In genomic region chr12:111675797-111676580, GRCm38 (mm10) we compare ENCODE assay signal across 16 mouse cellular contexts. TPM values are rescaled to one million over a fixed set of nuclear protein-coding genes. Genes with fewer than 3 reads are reported as not detected.
DNase-seq lines count a peak whose midpoint lies in the region; ATAC-seq and TF ChIP-seq lines count a peak whose summit lies in the region.
"Had no signal": no experiment of that assay in that cellular context is flagged by ENCODE, and none has a peak within 500 bp of the region (broad histone marks: within the 10 kb centered on the region; RNA-seq: fewer than 3 reads in every experiment).

No protein-coding gene starts in this region.

- TF ChIP-seq POLR2A in heart, adult 2 months (IDR thresholded peaks at IDR 0.05; ENCODE audit: insufficient read depth, low read depth, low read length), result no peak
- TF ChIP-seq POLR2A in bone marrow macrophage, adult 2 months (IDR thresholded peaks at IDR 0.05; ENCODE audit: borderline replicate concordance, low read depth, low read length), result no peak
- no peak; the same call in 1 of the 2 replicates for TF ChIP-seq POLR2A in small intestine, adult 2 months (IDR thresholded peaks at IDR 0.05; ENCODE audit: low read depth, low read length)

- H3K9me3 ChIP-seq in heart, embryonic 10.5 days, result no peaks in the 10 kb centered on the region
- no peaks in the 10 kb centered on the region for H3K9me3 ChIP-seq in midbrain, embryonic 14.5 days (ENCODE audit: control insufficient read depth, low read length)
- H3K9me3 ChIP-seq in midbrain, embryonic 16.5 days (replicated peaks; ENCODE audit: control insufficient read depth, low read length, poor library complexity, severe bottlenecking), result no peaks in the 10 kb centered on the region
- H3K9me3 ChIP-seq: forebrain, embryonic 15.5 days had no signal

- peak overlapping the region; percentile 96 for H3K27ac ChIP-seq in heart, embryonic 10.5 days
- no peak overlapping the region for H3K27ac ChIP-seq in heart, adult 2 months
- 0 out of 2 replicates have a peak overlapping the region, but pooled peaks have one; percentile 8 for H3K27ac ChIP-seq in midbrain, embryonic 14.5 days (replicated peaks; ENCODE audit: low read depth, low read length)
- H3K27ac ChIP-seq in midbrain, embryonic 16.5 days (ENCODE audit: low read length), result no peak overlapping the region
- peak overlapping the region; percentile 98 for H3K27ac ChIP-seq in bone marrow macrophage, adult 2 months (ENCODE audit: insufficient read depth, low read depth, low read length)
- H3K27ac ChIP-seq in small intestine, adult 2 months (ENCODE audit: insufficient read depth, low read depth, low read length), result peak overlapping the region; percentile 97
- H3K27ac ChIP-seq: forebrain, embryonic 15.5 days had no signal

- H3K4me3 ChIP-seq in heart, embryonic 10.5 days, result no peak overlapping the region
- no peak overlapping the region for H3K4me3 ChIP-seq in heart, adult 2 months
- no peak overlapping the region for H3K4me3 ChIP-seq in midbrain, embryonic 14.5 days (replicated peaks; ENCODE audit: low read depth, low read length)
- H3K4me3 ChIP-seq in midbrain, embryonic 16.5 days (ENCODE audit: low read depth, low read length), result no peak overlapping the region
- H3K4me3 ChIP-seq in bone marrow macrophage, adult 2 months (ENCODE audit: insufficient read depth, low read length), result peak overlapping the region; percentile 27; the same call in 1 of the 2 replicates
- H3K4me3 ChIP-seq in small intestine, adult 2 months (ENCODE audit: low read depth, low read length), result no peak overlapping the region
- H3K4me3 ChIP-seq: erythroblast, embryonic 14.5 days; forebrain, embryonic 15.5 days had no signal

- TF ChIP-seq EP300 in heart, adult 2 months (IDR thresholded peaks at IDR 0.05; ENCODE audit: insufficient read depth, low read depth, low read length), result no peak

- H3K27me3 ChIP-seq in heart, embryonic 10.5 days (ENCODE audit: insufficient read depth, poor library complexity, severe bottlenecking), result peaks cover 29% of the 10 kb centered on the region
- H3K27me3 ChIP-seq in heart, adult 2 months (ENCODE audit: control insufficient read depth, insufficient read depth, low read length), result no peaks in the 10 kb centered on the region
- H3K27me3 ChIP-seq in midbrain, embryonic 14.5 days (ENCODE audit: control insufficient read depth, insufficient read depth, low read length), result no peaks in the 10 kb centered on the region; the same call in 1 of the 2 replicates
- no peaks in the 10 kb centered on the region for H3K27me3 ChIP-seq in midbrain, embryonic 16.5 days (ENCODE audit: control insufficient read depth, insufficient read depth, low read depth, low read length)
- H3K27me3 ChIP-seq in small intestine, adult 2 months (ENCODE audit: control insufficient read depth, insufficient read depth, low read length), result no peaks in the 10 kb centered on the region
- H3K27me3 ChIP-seq: forebrain, embryonic 15.5 days had no signal

- no peak overlapping the region for H3K9ac ChIP-seq in heart, adult 2 months (ENCODE audit: low read depth, low read length)
- H3K9ac ChIP-seq in midbrain, embryonic 14.5 days (replicated peaks; ENCODE audit: low read length), result no peak overlapping the region
- H3K9ac ChIP-seq in midbrain, embryonic 16.5 days (ENCODE audit: low read depth, low read length), result no peak overlapping the region
- H3K9ac ChIP-seq: forebrain, embryonic 15.5 days had no signal

- no peaks in the 10 kb centered on the region for H3K79me2 ChIP-seq in heart, adult 2 months (replicated peaks; ENCODE audit: control insufficient read depth, insufficient read depth, low read length)

- TF ChIP-seq CTCF in heart, adult 2 months (IDR thresholded peaks at IDR 0.05), result no peak
- TF ChIP-seq CTCF in bone marrow macrophage, adult 2 months (IDR thresholded peaks at IDR 0.05; ENCODE audit: low read depth, low read length), result no peak
- TF ChIP-seq CTCF in small intestine, adult 2 months (IDR thresholded peaks at IDR 0.05; ENCODE audit: extremely low read depth, insufficient read length, insufficient replicate concordance, low read depth, low read length), result no peak

- H3K36me3 ChIP-seq in heart, embryonic 10.5 days, result peaks cover 12% of the 10 kb centered on the region
- peaks cover 4% of the 10 kb centered on the region; the same call in 1 of the 2 replicates for H3K36me3 ChIP-seq in heart, adult 2 months (ENCODE audit: control insufficient read depth, insufficient read depth, low read length)
- H3K36me3 ChIP-seq in midbrain, embryonic 14.5 days (ENCODE audit: control insufficient read depth, insufficient read depth, low read length), result 0 out of 2 replicates have a peak, but pooled peaks cover 3% of the 10 kb centered on the region
- H3K36me3 ChIP-seq in midbrain, embryonic 16.5 days (ENCODE audit: control insufficient read depth, insufficient read depth, low read length), result no peaks in the 10 kb centered on the region
- peaks cover 4% of the 10 kb centered on the region; the same call in 1 of the 2 replicates for H3K36me3 ChIP-seq in small intestine, adult 2 months (ENCODE audit: control insufficient read depth, insufficient read depth, low read length)
- H3K36me3 ChIP-seq: forebrain, embryonic 15.5 days had no signal

- intact Hi-C loops in heart, adult 2 months (cut with DNase I), result no loop called here

- peaks cover 75% of the 10 kb centered on the region for H3K4me1 ChIP-seq in heart, embryonic 10.5 days
- H3K4me1 ChIP-seq in heart, adult 2 months (ENCODE audit: control insufficient read depth, insufficient read depth, low read length), result peaks cover 13% of the 10 kb centered on the region
- peaks cover 21% of the 10 kb centered on the region for H3K4me1 ChIP-seq in midbrain, embryonic 14.5 days (ENCODE audit: control insufficient read depth, insufficient read depth, low read length)
- H3K4me1 ChIP-seq in midbrain, embryonic 16.5 days (ENCODE audit: control insufficient read depth, insufficient read depth, low read length), result peaks cover 21% of the 10 kb centered on the region
- peaks cover 45% of the 10 kb centered on the region for H3K4me1 ChIP-seq in bone marrow macrophage, adult 2 months (ENCODE audit: control insufficient read depth, insufficient read depth, low read length)
- peaks cover 39% of the 10 kb centered on the region for H3K4me1 ChIP-seq in small intestine, adult 2 months (ENCODE audit: control insufficient read depth, insufficient read depth, insufficient read length, low read length)

- WGBS in heart, embryonic 10.5 days, result 79% methylated on average over 6 of the region's 6 CpGs
- WGBS in heart, adult 2 months, result 91% methylated on average over 6 of the region's 6 CpGs
- WGBS in midbrain, embryonic 14.5 days, result 90% methylated on average over 6 of the region's 6 CpGs
- WGBS in midbrain, embryonic 16.5 days, result 84% methylated on average over 6 of the region's 6 CpGs
- WGBS in small intestine, adult 2 months, result 23% methylated on average over 6 of the region's 6 CpGs

- no peak overlapping the region for H3K4me2 ChIP-seq in midbrain, embryonic 14.5 days (ENCODE audit: low read length)
- H3K4me2 ChIP-seq in midbrain, embryonic 16.5 days (ENCODE audit: low read length), result no peak overlapping the region
- H3K4me2 ChIP-seq: forebrain, embryonic 15.5 days had no signal

- DNase-seq in heart, embryonic 10.5 days (ENCODE audit: low spot score), result no peak
- DNase-seq in heart, adult 2 months, result no peak
- no peak for DNase-seq in midbrain, embryonic 14.5 days
- no peak for DNase-seq in urinary bladder, postnatal 25 days (ENCODE audit: low spot score)
- DNase-seq in layer of hippocampus, adult 11-12 months (ENCODE audit: low spot score), result no peak
- DNase-seq: adrenal gland, adult 8-10 months; cerebellum, postnatal 25 days; heart, adult 18-20 months; liver; thymus, adult 18-20 months had no signal

- ATAC-seq in midbrain, embryonic 14.5 days (ENCODE audit: low FRiP score, low TSS enrichment), result no peak
- ATAC-seq in midbrain, embryonic 16.5 days, result no peak
- ATAC-seq: forebrain, embryonic 15.5 days; inflammation-experienced regulatory T-cells, adult 6 months had no signal

RNA-seq across cellular contexts. Expression of gene Trmt61a, which starts 1.9 kb away (rescaled TPM):
- 12.7 and 18.9 TPM in 2 replicates for polyA plus RNA-seq in heart, embryonic 10.5 days (2016; fragmentation: Nextera tagmentation; extraction: Ambion mirVana)
- total RNA-seq in heart, adult 2 months (2021), result 1 to 10 TPM; 4.5 to 5.4 TPM
- polyA plus RNA-seq in heart, adult 2 months (2012; rRNA removed), result 7.6 and 11.8 TPM in 2 replicates
- 7.0 and 8.0 TPM in 2 replicates for polyA plus RNA-seq in midbrain, embryonic 14.5 days (2014; fragmentation: Nextera tagmentation; extraction: Ambion mirVana)
- polyA plus RNA-seq in midbrain, embryonic 16.5 days (2015; fragmentation: Nextera tagmentation; extraction: Ambion mirVana), result 9.8 and 10.4 TPM in 2 replicates
- 1.2 and 2.4 TPM in 2 replicates for polyA plus RNA-seq in bone marrow macrophage, adult 2 months (2012; ENCODE audit: insufficient read depth, insufficient read length, missing spikeins)
- polyA plus RNA-seq in small intestine, adult 2 months (2012; rRNA removed), result 24.9 and 33.6 TPM in 2 replicates

RNA-seq across cellular contexts. Expression of gene Ckb, which starts 3.9 kb away (rescaled TPM):
- 408 and 575 TPM in 2 replicates for polyA plus RNA-seq in heart, embryonic 10.5 days (2016; fragmentation: Nextera tagmentation; extraction: Ambion mirVana)
- total RNA-seq in heart, adult 2 months (2021), result 10 to 100 TPM; 65.3 to 81.4 TPM
- 115 and 120 TPM in 2 replicates for polyA plus RNA-seq in heart, adult 2 months (2012; rRNA removed)
- 1,414 and 1,526 TPM in 2 replicates for polyA plus RNA-seq in midbrain, embryonic 14.5 days (2014; fragmentation: Nextera tagmentation; extraction: Ambion mirVana)
- 1,397 and 1,482 TPM in 2 replicates for polyA plus RNA-seq in midbrain, embryonic 16.5 days (2015; fragmentation: Nextera tagmentation; extraction: Ambion mirVana)
- 388 and 396 TPM in 2 replicates for polyA plus RNA-seq in bone marrow macrophage, adult 2 months (2012; ENCODE audit: insufficient read depth, insufficient read length, missing spikeins)
- polyA plus RNA-seq in small intestine, adult 2 months (2012; rRNA removed), result 599 and 1,328 TPM in 2 replicates

RNA-seq across cellular contexts. Expression of gene Bag5, which starts 37.1 kb away (rescaled TPM):
- 43.7 and 47.7 TPM in 2 replicates for polyA plus RNA-seq in heart, embryonic 10.5 days (2016; fragmentation: Nextera tagmentation; extraction: Ambion mirVana)
- total RNA-seq in heart, adult 2 months (2021), result 10 to 100 TPM; 18.8 to 22.8 TPM
- polyA plus RNA-seq in heart, adult 2 months (2012; rRNA removed), result 9.8 and 15.9 TPM in 2 replicates
- 67.3 and 72.9 TPM in 2 replicates for polyA plus RNA-seq in midbrain, embryonic 14.5 days (2014; fragmentation: Nextera tagmentation; extraction: Ambion mirVana)
- polyA plus RNA-seq in midbrain, embryonic 16.5 days (2015; fragmentation: Nextera tagmentation; extraction: Ambion mirVana), result 70.4 and 71.8 TPM in 2 replicates
- 15.1 and 18.1 TPM in 2 replicates for polyA plus RNA-seq in bone marrow macrophage, adult 2 months (2012; ENCODE audit: insufficient read depth, insufficient read length, missing spikeins)
- 3.4 and 5.5 TPM in 2 replicates for polyA plus RNA-seq in small intestine, adult 2 months (2012; rRNA removed)

RNA-seq across cellular contexts. Expression of gene Apopt1, which starts 37.1 kb away (rescaled TPM):
- polyA plus RNA-seq in heart, embryonic 10.5 days (2016; fragmentation: Nextera tagmentation; extraction: Ambion mirVana), result 53.3 and 55.2 TPM in 2 replicates
- 10 to 100 TPM; 32.0 to 36.3 TPM for total RNA-seq in heart, adult 2 months (2021)
- polyA plus RNA-seq in heart, adult 2 months (2012; rRNA removed), result 31.4 and 31.7 TPM in 2 replicates
- polyA plus RNA-seq in midbrain, embryonic 14.5 days (2014; fragmentation: Nextera tagmentation; extraction: Ambion mirVana), result 57.6 and 66.0 TPM in 2 replicates
- 52.3 and 56.8 TPM in 2 replicates for polyA plus RNA-seq in midbrain, embryonic 16.5 days (2015; fragmentation: Nextera tagmentation; extraction: Ambion mirVana)
- polyA plus RNA-seq in bone marrow macrophage, adult 2 months (2012; ENCODE audit: insufficient read depth, insufficient read length, missing spikeins), result 34.5 and 38.7 TPM in 2 replicates
- polyA plus RNA-seq in small intestine, adult 2 months (2012; rRNA removed), result 12.1 and 16.7 TPM in 2 replicates

Comparison
In these comparisons a context has a peak if more than half of its experiments do, and no peak if none do; other contexts are left out.
1. H3K27ac ChIP-seq: peak in heart, embryonic 10.5 days (single experiment), midbrain, embryonic 14.5 days (single experiment), bone marrow macrophage, adult 2 months (single experiment) and small intestine, adult 2 months (single experiment); none in heart, adult 2 months (single experiment) and midbrain, embryonic 16.5 days (single experiment).